Mouse (Mus musculus): ENCODE results near the gene Klrb1f. TPM values are rescaled to one million over a fixed set of nuclear protein-coding genes. Genes with fewer than 3 reads are reported as not detected.

Gene Klrb1f
- polyA plus RNA-seq, 1 experiment from 2014 or later, result 0.70 TPM

GRCm38 (mm10) chr6:129012966-129013365 lies 32.7 kb upstream of the Klrb1f start:
- no peak for DNase-seq (ENCODE audit: low spot score)
- Histone ChIP-seq H3K27ac (ENCODE audit: low read depth, low read length) (no peak overlapping the region), H3K9ac (ENCODE audit: low read length) (no peak overlapping the region), H3K27me3 (ENCODE audit: control insufficient read depth, insufficient read depth, low read length) (no peaks in the 10 kb centered on the region), H3K4me3 (ENCODE audit: low read depth, low read length) (no peak overlapping the region), H3K36me3 (ENCODE audit: control insufficient read depth, insufficient read depth, low read length) (no peaks in the 10 kb centered on the region), H3K9me3 (ENCODE audit: control insufficient read depth, low read length) (no peaks in the 10 kb centered on the region), H3K4me2 (ENCODE audit: low read depth) (no peak overlapping the region), H3K4me1 (ENCODE audit: control insufficient read depth, insufficient read depth, low read length) (no peaks in the 10 kb centered on the region)
- 79% methylated on average over 1 of the region's 1 CpGs for WGBS
- ATAC-seq (ENCODE audit: insufficient read depth, low FRiP score, low TSS enrichment), result no peak

- ATAC-seq (ENCODE audit: insufficient read depth, low FRiP score, low TSS enrichment), result no peak
- H3K27me3 ChIP-seq (ENCODE audit: control insufficient read depth, insufficient read depth, low read length), result no peaks in the 10 kb centered on the region
- no peak overlapping the region for H3K27ac ChIP-seq (ENCODE audit: low read depth, low read length)
- no peak for DNase-seq (ENCODE audit: low spot score)
- H3K9ac ChIP-seq (ENCODE audit: low read length), result no peak overlapping the region
- WGBS, result 88% methylated on average over 5 of the region's 5 CpGs
- no peak overlapping the region for H3K4me3 ChIP-seq (ENCODE audit: low read depth, low read length)
- H3K4me1 ChIP-seq (ENCODE audit: control insufficient read depth, insufficient read depth, low read length), result no peaks in the 10 kb centered on the region
- H3K4me2 ChIP-seq (ENCODE audit: low read depth), result no peak overlapping the region
- H3K36me3 ChIP-seq (ENCODE audit: control insufficient read depth, insufficient read depth, low read length), result no peaks in the 10 kb centered on the region
- H3K9me3 ChIP-seq (ENCODE audit: control insufficient read depth, low read length), result no peaks in the 10 kb centered on the region
Measured at GRCm38 (mm10) chr6:129013762-129014276, 31.9 kb upstream of the Klrb1f start.

DNA sequence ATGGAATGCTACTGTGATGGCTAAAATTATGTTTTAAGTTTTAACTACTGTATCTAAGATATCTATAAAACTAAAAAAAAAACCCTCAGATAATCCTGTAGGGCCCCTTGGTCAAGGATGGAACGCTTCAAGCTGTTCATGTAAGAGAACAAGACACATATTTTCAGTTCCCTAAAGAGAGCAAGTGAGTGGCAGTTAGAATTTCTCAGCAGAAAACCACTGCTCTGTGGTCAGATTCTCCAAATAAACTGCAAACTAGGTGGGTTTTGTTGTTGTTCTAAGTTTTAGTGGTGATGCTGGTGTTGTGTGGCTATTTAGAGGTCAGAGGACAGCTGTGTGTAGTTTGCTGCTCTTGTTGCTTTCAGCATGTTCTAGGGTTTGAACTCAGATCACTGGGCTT lies 31.3 kb upstream of the Klrb1f start:
- H3K27me3 ChIP-seq (ENCODE audit: control insufficient read depth, insufficient read depth, low read length), result no peaks in the 10 kb centered on the region
- WGBS, result 86% methylated on average over 1 of the region's 1 CpGs
- no peak overlapping the region for H3K27ac ChIP-seq (ENCODE audit: low read depth, low read length)
- H3K4me1 ChIP-seq (ENCODE audit: control insufficient read depth, insufficient read depth, low read length), result no peaks in the 10 kb centered on the region
- no peak overlapping the region for H3K4me3 ChIP-seq (ENCODE audit: low read depth, low read length)
- DNase-seq (ENCODE audit: low spot score) (no peak), ATAC-seq (ENCODE audit: insufficient read depth, low FRiP score, low TSS enrichment) (no peak)
- H3K9ac ChIP-seq (ENCODE audit: low read length), result no peak overlapping the region
- H3K36me3 ChIP-seq (ENCODE audit: control insufficient read depth, insufficient read depth, low read length), result no peaks in the 10 kb centered on the region
- H3K4me2 ChIP-seq (ENCODE audit: low read depth), result no peak overlapping the region
- no peaks in the 10 kb centered on the region for H3K9me3 ChIP-seq (ENCODE audit: control insufficient read depth, low read length)

- no peaks in the 10 kb centered on the region for H3K36me3 ChIP-seq (ENCODE audit: control insufficient read depth, insufficient read depth, low read length)
- WGBS, result 93% methylated on average over 8 of the region's 8 CpGs
- no peaks in the 10 kb centered on the region for H3K9me3 ChIP-seq (ENCODE audit: control insufficient read depth, low read length)
- no peak overlapping the region for H3K4me3 ChIP-seq (ENCODE audit: low read depth, low read length)
- H3K4me1 ChIP-seq (ENCODE audit: control insufficient read depth, insufficient read depth, low read length), result no peaks in the 10 kb centered on the region
- H3K27ac ChIP-seq (ENCODE audit: low read depth, low read length), result no peak overlapping the region
- DNase-seq (ENCODE audit: low spot score), result no peak
- no peak for ATAC-seq (ENCODE audit: insufficient read depth, low FRiP score, low TSS enrichment)
- H3K9ac ChIP-seq (ENCODE audit: low read length), result no peak overlapping the region
- no peak overlapping the region for H3K4me2 ChIP-seq (ENCODE audit: low read depth)
- H3K27me3 ChIP-seq (ENCODE audit: control insufficient read depth, insufficient read depth, low read length), result no peaks in the 10 kb centered on the region
Measured at GRCm38 (mm10) chr6:129027451-129028248, 18.1 kb upstream of the Klrb1f start.

GRCm38 (mm10) chr6:129030175-129030824 lies 15.4 kb upstream of the Klrb1f start:
- Histone ChIP-seq H3K4me3 (ENCODE audit: low read depth, low read length) (no peak overlapping the region), H3K27me3 (ENCODE audit: control insufficient read depth, insufficient read depth, low read length) (no peaks in the 10 kb centered on the region), H3K36me3 (ENCODE audit: control insufficient read depth, insufficient read depth, low read length) (no peaks in the 10 kb centered on the region), H3K27ac (ENCODE audit: low read depth, low read length) (no peak overlapping the region), H3K9ac (ENCODE audit: low read length) (no peak overlapping the region), H3K4me1 (ENCODE audit: control insufficient read depth, insufficient read depth, low read length) (no peaks in the 10 kb centered on the region), H3K9me3 (ENCODE audit: control insufficient read depth, low read length) (no peaks in the 10 kb centered on the region), H3K4me2 (ENCODE audit: low read depth) (no peak overlapping the region)
- 55% methylated on average over 6 of the region's 6 CpGs for WGBS
- ATAC-seq (ENCODE audit: insufficient read depth, low FRiP score, low TSS enrichment), result no peak
- DNase-seq (ENCODE audit: low spot score), result no peak

DNA sequence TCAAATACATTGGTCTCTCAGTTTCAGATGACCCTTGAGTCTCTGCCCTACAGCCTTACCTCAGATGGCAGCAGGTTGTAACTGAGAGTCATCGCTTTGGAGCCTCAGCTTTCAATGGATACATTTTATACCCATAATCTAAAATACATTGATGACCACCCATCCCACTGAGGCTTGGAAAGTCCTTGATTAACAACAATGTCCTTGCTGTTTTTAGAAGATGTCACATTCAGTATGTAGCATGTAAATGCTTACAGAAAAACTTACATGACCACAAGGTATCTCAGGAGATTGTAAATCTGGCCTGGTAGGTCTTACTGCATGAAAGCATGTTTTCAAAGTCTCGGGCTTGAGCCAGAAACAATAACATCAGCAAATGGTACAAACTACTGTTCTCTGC lies 14.7 kb upstream of the Klrb1f start:
- 76% methylated on average over 2 of the region's 2 CpGs for WGBS
- Histone ChIP-seq H3K9ac (ENCODE audit: low read length) (no peak overlapping the region), H3K27ac (ENCODE audit: low read depth, low read length) (no peak overlapping the region), H3K4me3 (ENCODE audit: low read depth, low read length) (no peak overlapping the region), H3K27me3 (ENCODE audit: control insufficient read depth, insufficient read depth, low read length) (no peaks in the 10 kb centered on the region), H3K36me3 (ENCODE audit: control insufficient read depth, insufficient read depth, low read length) (no peaks in the 10 kb centered on the region), H3K9me3 (ENCODE audit: control insufficient read depth, low read length) (no peaks in the 10 kb centered on the region), H3K4me2 (ENCODE audit: low read depth) (no peak overlapping the region), H3K4me1 (ENCODE audit: control insufficient read depth, insufficient read depth, low read length) (no peaks in the 10 kb centered on the region)
- no peak for ATAC-seq (ENCODE audit: insufficient read depth, low FRiP score, low TSS enrichment)
- no peak for DNase-seq (ENCODE audit: low spot score)

DNA sequence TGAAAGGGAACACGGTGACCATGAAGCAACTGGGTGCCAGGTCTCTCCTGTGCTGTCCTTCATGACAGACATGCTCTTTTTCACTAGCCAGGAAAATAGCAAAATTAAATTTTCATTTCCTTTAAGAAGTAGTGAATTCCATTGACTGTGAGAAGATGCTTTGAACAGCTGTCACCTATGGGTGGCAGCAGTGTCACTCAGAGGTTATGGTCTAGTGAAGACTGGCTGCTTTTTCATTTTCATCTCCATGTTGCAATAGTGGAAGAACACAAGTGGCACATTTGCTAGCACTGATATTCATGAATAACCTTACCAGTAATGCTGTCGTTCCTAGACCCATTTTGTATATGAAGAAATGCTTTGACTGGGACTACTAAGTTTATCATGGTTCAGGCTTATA lies 12.3 kb upstream of the Klrb1f start:
- no peak for DNase-seq (ENCODE audit: low spot score)

DNA sequence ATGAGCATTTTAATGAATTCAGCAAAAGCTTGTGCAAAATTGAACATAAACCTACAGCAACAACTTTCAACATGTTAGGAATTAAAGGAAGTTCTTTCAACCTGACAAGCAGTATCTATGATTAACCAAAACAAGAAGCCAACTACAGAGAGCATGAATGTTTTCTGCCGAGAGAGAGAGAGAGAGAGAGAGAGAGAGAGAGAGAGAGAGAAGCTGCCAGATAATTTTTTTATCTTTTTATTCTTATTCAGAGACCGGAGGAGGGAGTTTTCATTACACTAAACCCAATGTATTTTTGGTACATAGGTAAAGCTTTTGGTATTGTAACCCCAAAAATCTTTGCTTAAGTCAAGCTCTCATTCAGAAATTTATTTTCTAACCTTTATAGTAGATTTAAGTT lies 10.7 kb upstream of the Klrb1f start:
- DNase-seq (ENCODE audit: low spot score), result no peak
- no peaks in the 10 kb centered on the region for H3K36me3 ChIP-seq (ENCODE audit: control insufficient read depth, insufficient read depth, low read length)
- no peak overlapping the region for H3K27ac ChIP-seq (ENCODE audit: low read depth, low read length)
- H3K9me3 ChIP-seq (ENCODE audit: control insufficient read depth, low read length), result no peaks in the 10 kb centered on the region
- H3K4me2 ChIP-seq (ENCODE audit: low read depth), result no peak overlapping the region
- 81% methylated on average over 2 of the region's 2 CpGs for WGBS
- no peak overlapping the region for H3K4me3 ChIP-seq (ENCODE audit: low read depth, low read length)
- H3K27me3 ChIP-seq (ENCODE audit: control insufficient read depth, insufficient read depth, low read length), result no peaks in the 10 kb centered on the region
- H3K4me1 ChIP-seq (ENCODE audit: control insufficient read depth, insufficient read depth, low read length), result no peaks in the 10 kb centered on the region
- ATAC-seq (ENCODE audit: insufficient read depth, low FRiP score, low TSS enrichment), result no peak
- H3K9ac ChIP-seq (ENCODE audit: low read length), result no peak overlapping the region

More for the DNA sequence above, 12.3 kb upstream of the Klrb1f start:
- Histone ChIP-seq H3K9ac (ENCODE audit: low read length) (no peak overlapping the region), H3K4me3 (ENCODE audit: low read depth, low read length) (no peak overlapping the region), H3K36me3 (ENCODE audit: control insufficient read depth, insufficient read depth, low read length) (no peaks in the 10 kb centered on the region), H3K9me3 (ENCODE audit: control insufficient read depth, low read length) (no peaks in the 10 kb centered on the region), H3K27me3 (ENCODE audit: control insufficient read depth, insufficient read depth, low read length) (no peaks in the 10 kb centered on the region), H3K4me1 (ENCODE audit: control insufficient read depth, insufficient read depth, low read length) (no peaks in the 10 kb centered on the region), H3K27ac (ENCODE audit: low read depth, low read length) (no peak overlapping the region), H3K4me2 (ENCODE audit: low read depth) (no peak overlapping the region)
- no peak for ATAC-seq (ENCODE audit: insufficient read depth, low FRiP score, low TSS enrichment)
- 81% methylated on average over 2 of the region's 2 CpGs for WGBS

DNA sequence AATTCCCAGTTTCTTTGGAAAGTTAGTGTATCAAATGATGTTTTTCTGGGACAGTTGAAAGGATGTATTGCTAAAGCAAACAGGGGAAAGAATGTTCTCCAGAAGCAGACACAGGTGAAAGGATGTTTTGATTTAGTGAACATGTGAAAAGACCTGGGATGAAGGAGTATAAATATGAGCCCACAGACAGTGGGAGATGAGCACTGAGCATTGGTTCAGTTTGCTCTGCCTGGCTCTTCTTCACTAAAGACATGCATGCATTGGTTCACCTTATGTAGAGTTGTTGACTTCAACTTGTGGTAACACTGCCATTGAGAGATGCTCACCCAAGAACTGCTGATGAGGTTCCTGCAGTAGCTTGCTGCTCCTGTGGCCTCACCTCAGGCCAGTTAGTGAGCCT lies 9.4 kb upstream of the Klrb1f start:
- Histone ChIP-seq H3K36me3 (ENCODE audit: control insufficient read depth, insufficient read depth, low read length) (no peaks in the 10 kb centered on the region), H3K27me3 (ENCODE audit: control insufficient read depth, insufficient read depth, low read length) (no peaks in the 10 kb centered on the region), H3K4me3 (ENCODE audit: low read depth, low read length) (no peak overlapping the region), H3K4me1 (ENCODE audit: control insufficient read depth, insufficient read depth, low read length) (no peaks in the 10 kb centered on the region), H3K27ac (ENCODE audit: low read depth, low read length) (no peak overlapping the region), H3K9ac (ENCODE audit: low read length) (no peak overlapping the region), H3K4me2 (ENCODE audit: low read depth) (no peak overlapping the region), H3K9me3 (ENCODE audit: control insufficient read depth, low read length) (no peaks in the 10 kb centered on the region)
- ATAC-seq (ENCODE audit: insufficient read depth, low FRiP score, low TSS enrichment), result no peak
- no peak for DNase-seq (ENCODE audit: low spot score)

All from neural tube, embryonic 11.5 days (tissue).